Comparison of ENCODE assay signal across 18 mouse cellular contexts in the genomic region with DNA sequence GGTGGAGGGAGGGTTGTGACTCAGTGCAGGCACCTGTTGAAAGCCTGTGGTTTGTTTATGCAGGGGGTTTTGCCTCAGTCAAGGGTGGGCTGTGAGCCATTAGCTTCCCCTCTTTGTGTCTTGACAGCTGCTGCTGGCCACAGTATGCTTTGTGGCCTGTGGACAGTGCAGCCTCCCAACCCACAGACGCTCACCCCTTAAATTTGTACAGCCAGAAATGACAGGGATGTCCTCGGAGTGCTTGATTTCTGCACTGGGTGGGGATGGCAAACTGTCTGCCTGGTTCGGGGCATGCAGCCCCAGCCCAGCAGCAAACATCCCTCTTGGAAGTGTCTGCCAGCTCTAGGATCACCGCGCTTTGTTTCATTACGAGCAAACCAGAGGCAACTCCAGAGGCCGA. TPM values are rescaled to one million over a fixed set of nuclear protein-coding genes. Genes with fewer than 3 reads are reported as not detected.
DNase-seq lines count a peak whose midpoint lies in the region; ATAC-seq and TF ChIP-seq lines count a peak whose summit lies in the region.
"Not testable (repeated sequence)": the region's sequence is repeated elsewhere in the genome, so short reads cannot be mapped to it uniquely, and the experiment has no call there.
"Had no signal": no experiment of that assay in that cellular context is flagged by ENCODE, and none has a peak within 500 bp of the region (broad histone marks: within the 10 kb centered on the region; RNA-seq: fewer than 3 reads in every experiment).

A gene (plus strand): TSS at position 200 of the 400 bp plus-strand sequence.

- H3K4me1 ChIP-seq in kidney, embryonic 15.5 days; lung, postnatal 0 days (ENCODE audit: insufficient read depth, low read depth, low read length); midbrain, embryonic 14.5 days (ENCODE audit: control insufficient read depth, insufficient read depth, low read length); neural tube, embryonic 11.5 days (ENCODE audit: control insufficient read depth, insufficient read depth, low read length); stomach, embryonic 14.5 days (ENCODE audit: control insufficient read depth, insufficient read depth, low read length): not testable (repeated sequence)

- H3K36me3 ChIP-seq in kidney, embryonic 15.5 days; lung, postnatal 0 days (ENCODE audit: insufficient read depth, low read length); midbrain, embryonic 14.5 days (ENCODE audit: control insufficient read depth, insufficient read depth, low read length); neural tube, embryonic 11.5 days (ENCODE audit: control insufficient read depth, insufficient read depth, low read length); stomach, embryonic 14.5 days (ENCODE audit: control insufficient read depth, insufficient read depth, low read length): not testable (repeated sequence)

- not testable (repeated sequence) for H3K27ac ChIP-seq in kidney, embryonic 15.5 days; lung, postnatal 0 days (ENCODE audit: low read length); midbrain, embryonic 14.5 days (replicated peaks; ENCODE audit: low read depth, low read length); neural tube, embryonic 11.5 days (ENCODE audit: low read depth, low read length); stomach, embryonic 14.5 days (ENCODE audit: low read length)

- no CpG with 5 or more reads among the region's 7 CpGs for WGBS in kidney, embryonic 15.5 days
- no CpG with 5 or more reads among the region's 7 CpGs for WGBS in lung, postnatal 0 days
- no CpG with 5 or more reads among the region's 7 CpGs for WGBS in midbrain, embryonic 14.5 days
- WGBS in neural tube, embryonic 11.5 days = no CpG with 5 or more reads among the region's 7 CpGs
- WGBS in stomach, embryonic 14.5 days = no CpG with 5 or more reads among the region's 7 CpGs

- ATAC-seq in common myeloid progenitor, adult 5-6 weeks (replicated peaks; ENCODE audit: low read depth, poor library complexity, severe bottlenecking) = peak; percentile 36; the same call in 1 of the 2 replicates
- peak; percentile 53; the same call in 1 of the 2 replicates for ATAC-seq in erythroid progenitor cell, adult 5-6 weeks (replicated peaks; ENCODE audit: low FRiP score, poor library complexity, severe bottlenecking)
- ATAC-seq in granulocyte monocyte progenitor cell, adult 5-6 weeks (replicated peaks; ENCODE audit: poor library complexity, severe bottlenecking) = peak; percentile 17; the same call in 1 of the 2 replicates
- ATAC-seq in kidney, embryonic 15.5 days (replicated peaks; ENCODE audit: low FRiP score) = peak; percentile 4; the same call in 1 of the 2 replicates
- peak; percentile 4; the same call in 1 of the 2 replicates for ATAC-seq in lung, postnatal 0 days
- peak; percentile 53 for ATAC-seq in midbrain, embryonic 14.5 days (ENCODE audit: low FRiP score, low TSS enrichment)
- ATAC-seq in neural tube, embryonic 11.5 days (ENCODE audit: insufficient read depth, low FRiP score, low TSS enrichment) = peak; percentile 48
- ATAC-seq in stomach, embryonic 14.5 days (ENCODE audit: insufficient number of reproducible peaks, insufficient read depth, low FRiP score, low read depth) = 0 out of 2 replicates have a peak, but pooled peaks have one; percentile 2

- H3K4me2 ChIP-seq in kidney, embryonic 15.5 days; lung, postnatal 0 days (replicated peaks; ENCODE audit: low read depth, low read length); midbrain, embryonic 14.5 days (ENCODE audit: low read length); neural tube, embryonic 11.5 days (ENCODE audit: low read depth); stomach, embryonic 14.5 days (replicated peaks; ENCODE audit: low read depth, low read length): not testable (repeated sequence)

- not testable (repeated sequence) for H3K27me3 ChIP-seq in kidney, embryonic 15.5 days; lung, postnatal 0 days (replicated peaks; ENCODE audit: insufficient read depth, low read length); midbrain, embryonic 14.5 days (ENCODE audit: control insufficient read depth, insufficient read depth, low read length); neural tube, embryonic 11.5 days (ENCODE audit: control insufficient read depth, insufficient read depth, low read length); stomach, embryonic 14.5 days (ENCODE audit: control insufficient read depth, insufficient read depth, low read length)

- TF ChIP-seq EP300 in lung, postnatal 0 days (IDR thresholded peaks at IDR 0.05) = not testable (repeated sequence)

- not testable (repeated sequence) for TF ChIP-seq CTCF in lung, postnatal 0 days (IDR thresholded peaks at IDR 0.05)

- not testable (repeated sequence) for H3K4me3 ChIP-seq in kidney, embryonic 15.5 days (replicated peaks); lung, postnatal 0 days (ENCODE audit: low read depth, low read length); midbrain, embryonic 14.5 days (replicated peaks; ENCODE audit: low read depth, low read length); neural tube, embryonic 11.5 days (ENCODE audit: low read depth, low read length); stomach, embryonic 14.5 days (ENCODE audit: low read depth, low read length)

- not testable (repeated sequence) for DNase-seq in lung, postnatal 0 days (ENCODE audit: low spot score); midbrain, embryonic 14.5 days; neural tube, embryonic 11.5 days (ENCODE audit: low spot score)

- H3K9ac ChIP-seq in kidney, embryonic 15.5 days; lung, postnatal 0 days (replicated peaks; ENCODE audit: low read depth); midbrain, embryonic 14.5 days (replicated peaks; ENCODE audit: low read length); neural tube, embryonic 11.5 days (ENCODE audit: low read length); stomach, embryonic 14.5 days (replicated peaks; ENCODE audit: low read depth, low read length): not testable (repeated sequence)

- H3K9me3 ChIP-seq in kidney, embryonic 15.5 days (replicated peaks); lung, postnatal 0 days (ENCODE audit: low read length); midbrain, embryonic 14.5 days (ENCODE audit: control insufficient read depth, low read length); neural tube, embryonic 11.5 days (ENCODE audit: control insufficient read depth, low read length); stomach, embryonic 14.5 days (ENCODE audit: control insufficient read depth, low read depth, low read length): not testable (repeated sequence)

RNA-seq across cellular contexts. Expression of the gene that starts here (rescaled TPM):
- not detected in 2 replicates for total RNA-seq in common myeloid progenitor, adult 5-6 weeks (2017)
- not detected in 2 replicates for total RNA-seq in erythroid progenitor cell, adult 5-6 weeks (2015; ENCODE audit: low replicate concordance)
- total RNA-seq in erythroid progenitor cell, adult 5-6 weeks (2017; ENCODE audit: low replicate concordance) = not detected in 2 replicates
- total RNA-seq in granulocyte monocyte progenitor cell, adult 5-6 weeks (2014; fragmentation: Nextera tagmentation) = not detected in 2 replicates
- total RNA-seq in granulocyte monocyte progenitor cell, adult 5-6 weeks (2017) = not detected in 2 replicates
- polyA plus RNA-seq in kidney, embryonic 15.5 days (2015; fragmentation: Nextera tagmentation; extraction: Ambion mirVana) = not detected in 2 replicates
- polyA plus RNA-seq in lung, postnatal 0 days (2015; fragmentation: Nextera tagmentation; extraction: Ambion mirVana) = 1.3 and 1.9 TPM in 2 replicates
- polyA plus RNA-seq in midbrain, embryonic 14.5 days (2014; fragmentation: Nextera tagmentation; extraction: Ambion mirVana) = 0.72 and 5.5 TPM in 2 replicates
- 5.3 TPM in 1 of 2 replicates, not detected in the other for polyA plus RNA-seq in neural tube, embryonic 11.5 days (2014; fragmentation: Nextera tagmentation; extraction: Ambion mirVana)
- 2.1 and 2.2 TPM in 2 replicates for polyA plus RNA-seq in stomach, embryonic 14.5 days (2014; fragmentation: Nextera tagmentation; extraction: Ambion mirVana)
- total RNA-seq: adrenal gland, adult 18-20 months; adrenal gland, postnatal 14 days; gastrocnemius, adult 8-10 months; gastrocnemius, postnatal 36 days; heart, adult 18-20 months had no signal
- polyA plus RNA-seq: activated CD4-positive, CD25-positive, alpha-beta regulatory T cell, adult 4 months; C2C12; forebrain, embryonic 15.5 days; heart, embryonic 14.5 days; Patski had no signal

Comparison
In these comparisons a context has a peak if more than half of its experiments do, and no peak if none do; other contexts are left out.
1. Peak in ATAC-seq in common myeloid progenitor, adult 5-6 weeks; RNA of the gene not detected or under 1 TPM.
2. Peak in ATAC-seq in erythroid progenitor cell, adult 5-6 weeks; RNA of the gene not detected or under 1 TPM.
3. Peak in ATAC-seq in granulocyte monocyte progenitor cell, adult 5-6 weeks; RNA of the gene not detected or under 1 TPM.
4. Peak in ATAC-seq in kidney, embryonic 15.5 days; RNA of the gene not detected or under 1 TPM.
5. ATAC-seq: peak in every context shown above with its lines; median percentile 53 in erythroid progenitor cell, adult 5-6 weeks; 53 in midbrain, embryonic 14.5 days; 48 in neural tube, embryonic 11.5 days; 36 in common myeloid progenitor, adult 5-6 weeks; 17 in granulocyte monocyte progenitor cell, adult 5-6 weeks; 4 in kidney, embryonic 15.5 days; 4 in lung, postnatal 0 days; 2 in stomach, embryonic 14.5 days.